Mouse (Mus musculus) limb, embryonic 12.5 days (tissue): ENCODE measurements around the gene D5Ertd579e. TPM values are rescaled to one million over a fixed set of nuclear protein-coding genes. Genes with fewer than 3 reads are reported as not detected.

ENCODE experiments used
- ATAC-seq: fragments of 200-750 bp; cut with Nextera tagmentation; 2 replicates; pipeline ENCODE4 v1.8.0; 2017; ENCODE audit warnings: low read depth, moderate TSS enrichment; ENCODE audit not compliant: insufficient number of reproducible peaks, insufficient read depth, low FRiP score, low TSS enrichment
- H3K27ac ChIP-seq: fragments of 300-500 bp; sonication (generic); 2 replicates; pipeline ENCODE4 v1.5.1; 2016; ENCODE audit warnings: mild to moderate bottlenecking, moderate library complexity
- H3K27me3 ChIP-seq: fragments of 300-500 bp; sonication (generic); 2 replicates; pipeline ENCODE4 v1.6.1; 2016; ENCODE audit warnings: mild to moderate bottlenecking, moderate library complexity
- H3K36me3 ChIP-seq: fragments of 300-500 bp; sonication (generic); 2 replicates; pipeline ENCODE4 v1.6.1; 2016; ENCODE audit warnings: mild to moderate bottlenecking, moderate library complexity
- H3K4me1 ChIP-seq: fragments of 300-500 bp; sonication (generic); replicated peaks from 2 replicates; pipeline ENCODE4 v1.6.1; 2016
- H3K4me2 ChIP-seq: fragments of 300-500 bp; sonication (generic); 2 replicates; pipeline ENCODE4 v1.6.1; 2016; ENCODE audit warnings: mild to moderate bottlenecking, moderate library complexity
- H3K4me3 ChIP-seq: fragments of 300-500 bp; sonication (generic); replicated peaks from 2 replicates; pipeline ENCODE4 v1.5.1; 2016; ENCODE audit warnings: mild to moderate bottlenecking
- H3K9ac ChIP-seq: fragments of 300-500 bp; sonication (generic); replicated peaks from 2 replicates; pipeline ENCODE4 v1.6.1; 2016; ENCODE audit warnings: mild to moderate bottlenecking, moderate library complexity
- H3K9me3 ChIP-seq: fragments of 300-500 bp; sonication (generic); 2 replicates; pipeline ENCODE4 v1.6.1; 2016; ENCODE audit warnings: mild to moderate bottlenecking, moderate library complexity
- whole genome bisulfite sequencing: fragments of 180-500 bp; shearing (Covaris S2); methylation state at CpG from one replicate; pipeline ENCODE4 v1.1.7; 2016; 5-methylcytosine and 5-hydroxymethylcytosine counted together
- polyA plus RNA-seq: library from polyadenylated mRNA; unstranded; fragments of >200 nt; fragmentation: Nextera tagmentation; extraction: Ambion mirVana; gene quantifications from 2 replicates; pipeline ENCODE4 v1.2.1, GENCODE M21; 2016

D5Ertd579e gene
- polyA plus RNA-seq, 1 experiment from 2014 or later, result 28.6 TPM

- Histone ChIP-seq H3K27me3 (no peaks in the 10 kb centered on the region), H3K36me3 (peaks cover 83% of the 10 kb centered on the region), H3K4me3 (no peak overlapping the region), H3K4me1 (peaks cover 10% of the 10 kb centered on the region; the same call in 1 of the 2 replicates), H3K9me3 (no peaks in the 10 kb centered on the region), H3K4me2 (no peak overlapping the region), H3K9ac (no peak overlapping the region), H3K27ac (no peak overlapping the region)
- ATAC-seq, result no peak
- 88% methylated on average over 7 of the region's 7 CpGs for WGBS
These were observed 94.3 kb downstream of the D5Ertd579e start for GRCm38 (mm10) chr5:36601492-36601891.

DNA sequence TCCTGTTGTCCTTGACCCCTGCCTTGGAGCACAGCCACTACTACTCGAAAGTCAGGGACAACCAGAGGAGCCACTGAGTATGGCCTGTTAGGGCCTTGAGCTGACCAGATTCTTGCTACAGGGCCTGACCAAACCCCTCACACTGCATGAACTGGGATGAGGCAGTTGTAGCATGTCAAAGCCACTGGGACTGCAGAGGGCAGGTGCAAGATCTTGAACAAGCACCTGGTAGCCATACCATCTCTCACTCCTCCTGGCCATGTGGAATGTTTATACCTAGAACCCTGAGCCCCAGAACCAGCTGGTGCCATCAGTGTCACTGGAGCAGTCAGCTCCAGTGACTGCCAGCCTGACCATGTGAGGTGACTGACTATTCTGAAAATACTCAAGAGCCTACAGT, 96.9 kb downstream of the D5Ertd579e start:
- Histone ChIP-seq H3K4me3 (no peak overlapping the region), H3K9me3 (no peaks in the 10 kb centered on the region), H3K4me1 (peaks cover 10% of the 10 kb centered on the region; the same call in 1 of the 2 replicates), H3K27ac (no peak overlapping the region), H3K27me3 (no peaks in the 10 kb centered on the region), H3K36me3 (peaks cover 57% of the 10 kb centered on the region), H3K4me2 (no peak overlapping the region), H3K9ac (no peak overlapping the region)
- WGBS, result 100% methylated on average over 1 of the region's 1 CpGs
- ATAC-seq, result no peak

DNA sequence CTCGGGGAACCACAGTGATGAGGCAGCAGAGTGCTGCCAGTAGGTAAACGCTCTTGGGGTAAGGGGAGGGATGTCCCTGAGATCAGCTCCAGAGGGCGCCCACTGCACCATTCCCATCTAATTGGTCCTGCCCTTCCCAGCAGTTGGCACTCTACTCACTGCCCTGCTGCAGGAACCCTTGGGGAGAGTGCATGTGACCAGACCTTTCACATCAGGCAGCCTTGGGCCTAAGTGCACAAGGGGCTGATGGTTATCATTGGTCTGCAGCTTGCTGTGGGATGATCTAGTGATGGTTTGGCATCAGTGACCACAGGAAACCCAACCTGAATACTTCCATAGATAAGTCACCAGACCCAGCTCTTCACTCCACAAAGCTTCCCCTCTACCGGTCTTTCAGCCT, 98.2 kb downstream of the D5Ertd579e start:
- H3K4me1 ChIP-seq, result peaks cover 10% of the 10 kb centered on the region; the same call in 1 of the 2 replicates
- no peak overlapping the region for H3K4me2 ChIP-seq
- H3K9me3 ChIP-seq, result no peaks in the 10 kb centered on the region
- H3K36me3 ChIP-seq, result peaks cover 44% of the 10 kb centered on the region
- no peak overlapping the region for H3K27ac ChIP-seq
- no peak overlapping the region for H3K9ac ChIP-seq
- WGBS, result 31% methylated on average over 4 of the region's 4 CpGs
- ATAC-seq, result no peak
- no peaks in the 10 kb centered on the region for H3K27me3 ChIP-seq
- no peak overlapping the region for H3K4me3 ChIP-seq

GRCm38 (mm10) chr5:36596225-36596624, 99.6 kb downstream of the D5Ertd579e start:
- Histone ChIP-seq H3K4me3 (no peak overlapping the region), H3K4me1 (peaks cover 10% of the 10 kb centered on the region; the same call in 1 of the 2 replicates), H3K36me3 (peaks cover 30% of the 10 kb centered on the region), H3K9ac (no peak overlapping the region), H3K4me2 (no peak overlapping the region), H3K9me3 (no peaks in the 10 kb centered on the region), H3K27me3 (no peaks in the 10 kb centered on the region), H3K27ac (no peak overlapping the region)
- ATAC-seq, result no peak
- 78% methylated on average over 5 of the region's 5 CpGs for WGBS

- peaks cover 10% of the 10 kb centered on the region; the same call in 1 of the 2 replicates for H3K4me1 ChIP-seq
- no peak overlapping the region for H3K4me2 ChIP-seq
- H3K9me3 ChIP-seq, result no peaks in the 10 kb centered on the region
- H3K9ac ChIP-seq, result no peak overlapping the region
- H3K27ac ChIP-seq, result no peak overlapping the region
- no peak overlapping the region for H3K4me3 ChIP-seq
- 23% methylated on average over 3 of the region's 3 CpGs for WGBS
- no peaks in the 10 kb centered on the region for H3K27me3 ChIP-seq
- H3K36me3 ChIP-seq, result peaks cover 19% of the 10 kb centered on the region
- ATAC-seq, result no peak
These were observed 100.7 kb downstream of the D5Ertd579e start for GRCm38 (mm10) chr5:36595115-36595514.

- Histone ChIP-seq H3K27me3 (no peaks in the 10 kb centered on the region), H3K36me3 (peaks cover 11% of the 10 kb centered on the region; the same call in 1 of the 2 replicates), H3K9me3 (no peaks in the 10 kb centered on the region), H3K4me1 (peaks cover 10% of the 10 kb centered on the region; the same call in 1 of the 2 replicates), H3K9ac (no peak overlapping the region), H3K27ac (no peak overlapping the region), H3K4me2 (no peak overlapping the region), H3K4me3 (no peak overlapping the region)
- 76% methylated on average over 3 of the region's 3 CpGs for WGBS
- no peak for ATAC-seq
These were observed 101.5 kb downstream of the D5Ertd579e start for GRCm38 (mm10) chr5:36594344-36594743.

- Histone ChIP-seq H3K9ac (no peak within 1 kb of the TSS), H3K27ac (no peak within 1 kb of the TSS), H3K4me2 (no peak within 1 kb of the TSS), H3K27me3 (no peaks in the 10 kb centered on the region), H3K4me1 (peaks cover 10% of the 10 kb centered on the region; the same call in 1 of the 2 replicates), H3K9me3 (no peaks in the 10 kb centered on the region), H3K4me3 (no peak within 1 kb of the TSS), H3K36me3 (no peaks in the 10 kb centered on the region)
- 65% methylated on average over 5 of the region's 5 CpGs for WGBS
- no peak for ATAC-seq
These were observed 102.6 kb downstream of the D5Ertd579e start, which contains the start of gene Tbc1d14 for GRCm38 (mm10) chr5:36593176-36593575. TSS of gene Tbc1d14 (minus strand) at chr5:36593276.

DNA sequence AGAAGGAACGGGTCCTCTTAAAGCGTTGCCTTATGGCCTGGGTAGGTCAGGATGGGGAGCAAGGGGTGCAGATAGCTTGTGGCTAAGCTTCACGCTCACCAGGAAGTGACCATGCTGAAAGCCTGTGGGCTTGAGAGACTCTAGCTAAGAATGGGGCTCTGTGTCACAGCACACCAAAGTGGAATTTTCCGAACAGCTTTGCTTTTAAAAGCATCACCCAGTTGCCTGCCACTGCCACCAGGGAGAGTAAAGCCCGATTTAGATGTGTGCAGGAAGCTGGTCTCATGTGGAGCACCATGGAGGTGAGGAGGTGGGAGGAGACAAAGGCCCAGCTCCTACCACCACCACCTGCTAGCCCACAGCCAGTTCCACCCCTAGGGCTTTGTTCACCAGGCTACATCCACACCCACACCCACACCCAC, 105.3 kb downstream of the D5Ertd579e start:
- Histone ChIP-seq H3K27me3 (peaks cover 3% of the 10 kb centered on the region; the same call in 1 of the 2 replicates), H3K9ac (no peak overlapping the region), H3K27ac (no peak overlapping the region), H3K4me3 (no peak overlapping the region), H3K4me2 (no peak overlapping the region), H3K9me3 (no peaks in the 10 kb centered on the region), H3K4me1 (no peaks in the 10 kb centered on the region), H3K36me3 (no peaks in the 10 kb centered on the region)
- WGBS, result 69% methylated on average over 5 of the region's 5 CpGs
- no peak for ATAC-seq

DNA sequence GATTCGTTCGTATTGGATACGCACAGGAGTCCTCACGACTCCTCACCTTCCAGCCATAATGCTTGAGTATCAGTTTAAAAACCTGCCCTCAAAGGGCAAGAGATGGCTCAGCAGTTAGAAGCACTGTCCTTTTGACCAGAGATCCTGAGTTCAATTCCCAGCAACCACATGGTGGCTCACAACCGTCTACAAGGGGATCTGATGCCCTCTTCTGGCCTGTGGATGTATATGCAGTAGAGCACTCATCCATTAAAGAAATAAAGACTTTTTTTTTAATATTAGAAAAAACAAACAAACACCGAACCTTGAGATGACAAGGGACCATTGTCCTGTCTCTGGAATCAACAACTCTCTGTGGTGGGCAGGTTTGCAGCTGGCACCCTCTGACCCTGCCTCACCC, 111.5 kb downstream of the D5Ertd579e start:
- 67% methylated on average over 6 of the region's 6 CpGs for WGBS
- Histone ChIP-seq H3K36me3 (no peaks in the 10 kb centered on the region), H3K27ac (no peak overlapping the region), H3K9me3 (no peaks in the 10 kb centered on the region), H3K27me3 (peaks cover 3% of the 10 kb centered on the region), H3K4me1 (peaks cover 19% of the 10 kb centered on the region), H3K4me2 (no peak overlapping the region), H3K9ac (no peak overlapping the region), H3K4me3 (no peak overlapping the region)
- ATAC-seq, result no peak

GRCm38 (mm10) chr5:36581924-36582642, 113.7 kb downstream of the D5Ertd579e start:
- peak overlapping the region; percentile 71 for H3K9ac ChIP-seq
- H3K36me3 ChIP-seq, result no peaks in the 10 kb centered on the region
- H3K4me3 ChIP-seq, result peak overlapping the region; percentile 69
- H3K9me3 ChIP-seq, result no peaks in the 10 kb centered on the region
- H3K27me3 ChIP-seq, result peaks cover 3% of the 10 kb centered on the region
- peak overlapping the region; percentile 90 for H3K27ac ChIP-seq
- WGBS, result 2% methylated on average over 54 of the region's 54 CpGs
- ATAC-seq, result peak; percentile 95
- peaks cover 19% of the 10 kb centered on the region for H3K4me1 ChIP-seq
- H3K4me2 ChIP-seq, result peak overlapping the region; percentile 97

DNA sequence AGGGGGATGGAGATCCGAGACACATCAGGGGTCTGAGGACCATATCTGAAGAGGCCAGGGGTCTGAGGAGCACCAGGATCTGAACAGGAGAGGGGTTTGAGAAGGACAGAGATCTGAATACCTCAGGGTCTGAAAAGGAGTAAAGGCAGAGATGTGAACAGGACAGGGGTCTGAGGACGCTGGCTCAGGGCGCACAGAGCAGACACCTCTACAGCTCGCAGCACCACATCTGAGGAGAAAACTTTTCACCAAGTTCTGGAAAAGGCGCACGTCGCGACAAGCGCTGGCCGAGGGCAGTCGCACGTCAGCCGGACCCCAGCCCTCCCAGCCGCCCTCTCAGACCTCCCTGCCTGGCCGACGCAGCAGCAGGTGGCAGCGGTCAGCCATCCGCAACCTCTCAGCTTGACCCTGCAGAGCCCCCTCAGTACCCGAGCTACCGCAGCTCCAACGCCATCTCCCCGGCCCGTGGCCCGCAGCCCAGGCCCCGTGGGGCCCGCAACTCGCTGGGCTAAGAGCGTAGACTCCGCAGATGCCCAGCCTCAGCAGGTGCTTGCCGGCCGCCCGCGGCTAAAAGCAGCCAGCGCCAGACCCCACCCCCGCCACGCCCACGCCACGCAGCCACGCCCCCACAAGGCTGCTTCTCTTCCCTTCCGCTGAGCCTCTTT, 114.4 kb downstream of the D5Ertd579e start:
- peak overlapping the region; percentile 97 for H3K4me2 ChIP-seq
- H3K27ac ChIP-seq, result no peak overlapping the region
- H3K9ac ChIP-seq, result peak overlapping the region; percentile 71
- H3K4me3 ChIP-seq, result peak overlapping the region; percentile 69
- no peaks in the 10 kb centered on the region for H3K36me3 ChIP-seq
- 2% methylated on average over 40 of the region's 40 CpGs for WGBS
- peaks cover 3% of the 10 kb centered on the region for H3K27me3 ChIP-seq
- no peaks in the 10 kb centered on the region for H3K9me3 ChIP-seq
- peaks cover 19% of the 10 kb centered on the region for H3K4me1 ChIP-seq
- peak; percentile 85 for ATAC-seq
